8 mouse cellular contexts compared by ENCODE assay signal in genomic region chr6:5725611-5726236, GRCm38 (mm10). TPM values are rescaled to one million over a fixed set of nuclear protein-coding genes. Genes with fewer than 3 reads are reported as not detected.
DNase-seq lines count a peak whose midpoint lies in the region; ATAC-seq lines count a peak whose summit lies in the region.

Dync1i1 (plus strand) TSS chr6:5725639.

- peak; percentile 33 to 74 for DNase-seq in adrenal gland, adult (ENCODE audit: inconsistent age in 2 of 2, low spot score in 1 of 2)
- peak; percentile 61 to 75 for DNase-seq in cerebellum, postnatal 10 days
- DNase-seq in frontal cortex, postnatal 10 days (ENCODE audit: low spot score in 2 of 2): peak; percentile 28 to 57
- peak; percentile 69 for DNase-seq in hindbrain, embryonic 11.5 days (ENCODE audit: low spot score)
- peak; percentile 60 to 82 for DNase-seq in left cerebral cortex, adult 18-20 months (ENCODE audit: low spot score in 2 of 2)
- DNase-seq in right cerebral cortex, postnatal 10 days (ENCODE audit: low spot score in 2 of 2): peak; percentile 76 to 84

- no peaks in the 10 kb centered on the region; the same call in 1 of the 2 replicates for H3K4me1 ChIP-seq in hindbrain, embryonic 11.5 days (replicated peaks; ENCODE audit: control insufficient read depth, insufficient read depth, low read length)

- 2% methylated on average over 37 of the region's 40 CpGs for WGBS in hindbrain, embryonic 11.5 days

- peak within 1 kb of the TSS; percentile 79 for H3K4me2 ChIP-seq in hindbrain, embryonic 11.5 days (replicated peaks; ENCODE audit: low read depth, low read length)

- H3K36me3 ChIP-seq in hindbrain, embryonic 11.5 days (ENCODE audit: control insufficient read depth, insufficient read depth, low read length): no peaks in the 10 kb centered on the region

- H3K9ac ChIP-seq in hindbrain, embryonic 11.5 days (ENCODE audit: low read depth, low read length): peak within 1 kb of the TSS; percentile 45; the same call in 1 of the 2 replicates

- H3K4me3 ChIP-seq in hindbrain, embryonic 11.5 days (ENCODE audit: low read depth, low read length): peak within 1 kb of the TSS; percentile 40

- peak; percentile 94 for ATAC-seq in hindbrain, embryonic 11.5 days (ENCODE audit: low FRiP score)
- ATAC-seq in megakaryocyte, adult 5-6 weeks (ENCODE audit: poor library complexity, severe bottlenecking): peak; percentile 51; the same call in 1 of the 2 replicates
- no peak for ATAC-seq in activated CD4-positive, CD25-positive, alpha-beta regulatory T cell, adult 4 months

- H3K27ac ChIP-seq in hindbrain, embryonic 11.5 days (ENCODE audit: low read depth, low read length): no peak within 1 kb of the TSS

- no peaks in the 10 kb centered on the region for H3K9me3 ChIP-seq in hindbrain, embryonic 11.5 days (ENCODE audit: control insufficient read depth, low read length)

- H3K27me3 ChIP-seq in hindbrain, embryonic 11.5 days (ENCODE audit: control insufficient read depth, insufficient read depth, low read length): no peaks in the 10 kb centered on the region

RNA-seq across cellular contexts. Expression of gene Dync1i1, which starts in this region (rescaled TPM):
- 4.0 and 4.7 TPM in 2 replicates for polyA plus RNA-seq in hindbrain, embryonic 11.5 days (2014; fragmentation: Nextera tagmentation; extraction: Ambion mirVana)
- 100 to 1,000 TPM; 124 to 135 TPM for total RNA-seq in left cerebral cortex, adult 18-20 months (2021)
- not detected in 2 replicates for total RNA-seq in megakaryocyte, adult 5-6 weeks (2015)
- total RNA-seq in megakaryocyte, adult 5-6 weeks (2017): not detected in 2 replicates
- not detected for polyA plus RNA-seq in activated CD4-positive, CD25-positive, alpha-beta regulatory T cell, adult 4 months (2017; shearing (Covaris generic))

Comparison
In these comparisons a context has a peak if more than half of its experiments do, and no peak if none do; other contexts are left out.
1. RNA of gene Dync1i1 (total RNA-seq): 124 to 135 TPM in left cerebral cortex, adult 18-20 months; not detected in megakaryocyte, adult 5-6 weeks; every median in the first group is over 100 times any median in the second.
2. Peak in ATAC-seq in megakaryocyte, adult 5-6 weeks; RNA of the gene not detected or under 1 TPM.
3. Peak in every context shown above with its lines, with median percentiles within 50 percentile points of each other: DNase-seq.